In the genomic region with DNA sequence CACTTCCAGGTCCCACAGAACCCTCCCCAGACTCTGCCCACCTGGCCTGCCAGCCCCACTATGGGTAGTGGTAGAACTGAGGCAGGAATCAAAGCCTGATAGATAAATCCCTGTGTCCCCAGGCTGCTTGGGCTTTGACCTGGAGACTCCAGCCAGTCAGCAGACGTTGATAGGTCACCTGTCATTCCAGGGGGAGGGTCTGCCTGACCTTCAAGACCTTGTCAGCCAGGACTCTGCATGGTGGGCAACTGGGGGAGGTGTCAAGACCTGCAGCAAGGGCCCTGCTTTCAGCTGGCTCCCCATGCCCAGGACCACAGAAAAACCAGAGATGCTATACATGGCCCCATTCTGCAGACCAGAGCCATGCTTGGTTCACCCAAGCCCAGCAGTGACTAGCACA, we compare ENCODE assay signal across 10 mouse cellular contexts. TPM values are rescaled to one million over a fixed set of nuclear protein-coding genes. Genes with fewer than 3 reads are reported as not detected.
DNase-seq lines count a peak whose midpoint lies in the region; ATAC-seq lines count a peak whose summit lies in the region.
"Had no signal": no experiment of that assay in that cellular context is flagged by ENCODE, and none has a peak within 500 bp of the region (broad histone marks: within the 10 kb centered on the region; RNA-seq: fewer than 3 reads in every experiment).

No protein-coding gene starts in this region.

- no peaks in the 10 kb centered on the region for H3K36me3 ChIP-seq in kidney, embryonic 16.5 days (ENCODE audit: insufficient read depth, low read length)
- no peaks in the 10 kb centered on the region for H3K36me3 ChIP-seq in embryonic facial prominence, embryonic 10.5 days (replicated peaks)
- no peaks in the 10 kb centered on the region for H3K36me3 ChIP-seq in limb, embryonic 10.5 days
- H3K36me3 ChIP-seq: G1E had no signal

- no peaks in the 10 kb centered on the region for H3K9me3 ChIP-seq in kidney, embryonic 16.5 days (ENCODE audit: low read length)
- no peaks in the 10 kb centered on the region for H3K9me3 ChIP-seq in embryonic facial prominence, embryonic 10.5 days
- no peaks in the 10 kb centered on the region for H3K9me3 ChIP-seq in limb, embryonic 10.5 days (replicated peaks)
- H3K9me3 ChIP-seq: forebrain, embryonic 13.5 days; G1E had no signal

- WGBS in kidney, embryonic 16.5 days = 45% methylated on average over 1 of the region's 1 CpGs
- WGBS in embryonic facial prominence, embryonic 10.5 days = 54% methylated on average over 1 of the region's 1 CpGs
- 57% methylated on average over 1 of the region's 1 CpGs for WGBS in limb, embryonic 10.5 days

- peaks cover under 1% of the 10 kb centered on the region; the same call in 1 of the 2 replicates for H3K27me3 ChIP-seq in kidney, embryonic 16.5 days (ENCODE audit: insufficient read depth, low read length)
- peaks cover 19% of the 10 kb centered on the region for H3K27me3 ChIP-seq in embryonic facial prominence, embryonic 10.5 days (replicated peaks; ENCODE audit: low read depth, poor library complexity, severe bottlenecking)
- H3K27me3 ChIP-seq in limb, embryonic 10.5 days (ENCODE audit: low read depth, poor library complexity, severe bottlenecking) = peaks cover 17% of the 10 kb centered on the region

- H3K4me3 ChIP-seq in kidney, embryonic 16.5 days (ENCODE audit: low read length) = no peak overlapping the region
- H3K4me3 ChIP-seq in brown adipose tissue, adult 24 weeks (ENCODE audit: insufficient read depth, low read depth, low read length) = no peak overlapping the region
- H3K4me3 ChIP-seq in embryonic facial prominence, embryonic 10.5 days = no peak overlapping the region
- no peak overlapping the region for H3K4me3 ChIP-seq in limb, embryonic 10.5 days
- H3K4me3 ChIP-seq: forebrain, embryonic 13.5 days had no signal

- peak overlapping the region; percentile 23; the same call in 1 of the 2 replicates for H3K9ac ChIP-seq in kidney, embryonic 16.5 days (replicated peaks; ENCODE audit: low read length)
- H3K9ac ChIP-seq: forebrain, embryonic 13.5 days had no signal

- H3K27ac ChIP-seq in kidney, embryonic 16.5 days (ENCODE audit: low read length) = peak overlapping the region; percentile 74
- H3K27ac ChIP-seq in brown adipose tissue, adult 24 weeks (replicated peaks; ENCODE audit: low read depth, low read length) = peak overlapping the region; percentile 44
- H3K27ac ChIP-seq in embryonic facial prominence, embryonic 10.5 days (replicated peaks) = peak overlapping the region; percentile 79
- H3K27ac ChIP-seq in limb, embryonic 10.5 days = peak overlapping the region; percentile 53
- H3K27ac ChIP-seq: forebrain, embryonic 13.5 days had no signal

- H3K4me2 ChIP-seq in kidney, embryonic 16.5 days (replicated peaks; ENCODE audit: low read depth, low read length) = no peak overlapping the region
- H3K4me2 ChIP-seq: forebrain, embryonic 13.5 days had no signal

- ATAC-seq in kidney, embryonic 16.5 days (ENCODE audit: low FRiP score, low TSS enrichment) = no peak
- ATAC-seq in granulocyte monocyte progenitor cell, adult 5-6 weeks (replicated peaks; ENCODE audit: poor library complexity, severe bottlenecking) = no peak
- ATAC-seq: forebrain, embryonic 13.5 days; inflammation-experienced regulatory T-cells, adult 6 months had no signal

- no peak for DNase-seq in kidney, postnatal 4 days
- no peak for DNase-seq in embryonic facial prominence, embryonic 10.5 days (ENCODE audit: low spot score)
- no peak for DNase-seq in limb, embryonic 10.5 days (ENCODE audit: low spot score)
- no peak for DNase-seq in cerebellum, adult 8-10 months

- H3K4me1 ChIP-seq in kidney, embryonic 16.5 days (ENCODE audit: insufficient read depth, low read length) = peaks cover 44% of the 10 kb centered on the region
- H3K4me1 ChIP-seq in brown adipose tissue, adult 24 weeks (ENCODE audit: control insufficient read depth, insufficient read depth, insufficient read length, low read length) = peaks cover 31% of the 10 kb centered on the region
- peaks cover 70% of the 10 kb centered on the region for H3K4me1 ChIP-seq in embryonic facial prominence, embryonic 10.5 days
- peaks cover 66% of the 10 kb centered on the region for H3K4me1 ChIP-seq in limb, embryonic 10.5 days

RNA-seq across cellular contexts. Expression of gene Htra3, which starts 7.0 kb away (rescaled TPM):
- 16.9 and 18.4 TPM in 2 replicates for polyA plus RNA-seq in kidney, embryonic 16.5 days (2015; fragmentation: Nextera tagmentation; extraction: Ambion mirVana)
- 60.4 and 62.3 TPM in 2 replicates for polyA plus RNA-seq in brown adipose tissue, adult 24 weeks (2012; ENCODE audit: insufficient read depth, insufficient read length, missing spikeins)
- polyA plus RNA-seq in embryonic facial prominence, embryonic 10.5 days (2016; fragmentation: Nextera tagmentation; extraction: Ambion mirVana) = 4.2 and 5.4 TPM in 2 replicates
- 0.51 and 0.62 TPM in 2 replicates for polyA plus RNA-seq in limb, embryonic 10.5 days (2016; fragmentation: Nextera tagmentation; extraction: Ambion mirVana)
- not detected in 2 replicates for total RNA-seq in granulocyte monocyte progenitor cell, adult 5-6 weeks (2014; fragmentation: Nextera tagmentation)
- total RNA-seq in granulocyte monocyte progenitor cell, adult 5-6 weeks (2017) = not detected in 2 replicates
- total RNA-seq: G1E had no signal
- polyA plus RNA-seq: G1E; inflammation-experienced regulatory T-cells, adult 6 months had no signal
